Mouse (Mus musculus): ENCODE data around the gene Olfr1191-ps1.
"Not testable (repeated sequence)": the region's sequence is repeated elsewhere in the genome, so short reads cannot be mapped to it uniquely, and the experiment has no call there.

The Olfr1191-ps1 gene

GRCm38 (mm10) chr2:88640242-88640641, at the start of gene Olfr1191-ps1:
Gene Olfr1191-ps1, plus strand, starts transcription at chr2:88640542.
- not testable (repeated sequence) for DNase-seq (ENCODE audit: low read depth, low spot score)

- DNase-seq (ENCODE audit: low read depth, low spot score), result no peak
Observed at GRCm38 (mm10) chr2:88648209-88648608, 7.9 kb downstream of the Olfr1191-ps1 start, which contains the start of gene Olfr1192-ps1. Gene Olfr1192-ps1, plus strand, starts transcription at chr2:88648509.

- DNase-seq (ENCODE audit: low read depth, low spot score), result not testable (repeated sequence)
Observed at GRCm38 (mm10) chr2:88675328-88675727, 35.0 kb downstream of the Olfr1191-ps1 start, which contains the start of gene Olfr1193. Gene Olfr1193, plus strand, starts transcription at chr2:88675628.

GRCm38 (mm10) chr2:88689087-88689486, 48.7 kb downstream of the Olfr1191-ps1 start, which contains the start of gene Olfr1195:
Gene Olfr1195, minus strand, starts transcription at chr2:88689187.
- no peak for DNase-seq (ENCODE audit: low read depth, low spot score)
